Mouse (Mus musculus) CH12.LX (cell line): ENCODE data around the gene Pilra. TPM values are rescaled to one million over a fixed set of nuclear protein-coding genes. Genes with fewer than 3 reads are reported as not detected.

Experiments used
- DNase-seq: peaks from one replicate; pipeline ENCODE4 v3.0.0-alpha.2; 2013; ENCODE audit errors: extremely low read depth
- H3K27ac ChIP-seq: 2 replicates; pipeline ENCODE4 v1.5.1; 2012; ENCODE audit warnings: low read depth, mild to moderate bottlenecking, control low read depth, moderate library complexity; ENCODE audit not compliant: insufficient read depth
- H3K27me3 ChIP-seq: replicated peaks from 2 replicates; pipeline ENCODE3; 2012; ENCODE audit warnings: inconsistent platforms
- H3K36me3 ChIP-seq, 2 experiments: replicated peaks in 1 of 2; 2 replicates each; pipeline versions ENCODE3 to v1.6.1; 2012; ENCODE audit warnings: inconsistent platforms in 1 of 2, low read length in 1 of 2, mild to moderate bottlenecking in 1 of 2, mixed read lengths in 1 of 2, moderate library complexity in 1 of 2; ENCODE audit not compliant: control insufficient read depth in 1 of 2, insufficient read depth in 1 of 2
- H3K4me1 ChIP-seq, 2 experiments: 2 replicates each; pipeline ENCODE4 v1.6.1; 2012; ENCODE audit warnings: inconsistent platforms in 1 of 2, moderate library complexity in 1 of 2; ENCODE audit not compliant: insufficient read depth in 2 of 2, control insufficient read depth in 1 of 2
- H3K4me2 ChIP-seq: 2 replicates; pipeline ENCODE4 v1.6.1; 2012; ENCODE audit warnings: low read depth, mild to moderate bottlenecking, control low read depth; ENCODE audit not compliant: poor library complexity, insufficient read depth, severe bottlenecking
- H3K4me3 ChIP-seq, 3 experiments: fragments of 150-350 bp in 1 of 3; sonication (generic) in 1 of 3; replicated peaks in 1 of 3; 2 replicates each; pipeline versions ENCODE3 to v1.5.1; 2011 to 2012; ENCODE audit warnings: low read depth in 2 of 3, low read length in 2 of 3, mild to moderate bottlenecking in 2 of 3, moderate library complexity in 2 of 3, control low read depth in 1 of 3, improper control_type of control experiment in 1 of 3, inconsistent platforms in 1 of 3, mixed read lengths in 1 of 3; ENCODE audit not compliant: poor library complexity in 1 of 3
- H3K79me2 ChIP-seq: replicated peaks from 2 replicates; pipeline ENCODE4 v1.6.1; 2012; ENCODE audit warnings: mild to moderate bottlenecking, moderate library complexity; ENCODE audit not compliant: control insufficient read depth, poor library complexity, insufficient read depth, severe bottlenecking; ENCODE audit errors: extremely low read depth
- H3K9ac ChIP-seq: 2 replicates; pipeline ENCODE4 v1.6.1; 2012; ENCODE audit warnings: low read depth, mild to moderate bottlenecking, control low read depth, moderate library complexity; ENCODE audit not compliant: insufficient read depth
- H3K9me3 ChIP-seq: replicated peaks from 2 replicates; pipeline ENCODE3; 2012; ENCODE audit warnings: low read length, inconsistent platforms, mixed read lengths
- BHLHE40 ChIP-seq: IDR thresholded peaks from 2 replicates; pipeline ENCODE4 v1.6.1; 2011; ENCODE audit warnings: mild to moderate bottlenecking, low read depth, low read length, improper control_type of control experiment
- CHD1 ChIP-seq: IDR thresholded peaks from 2 replicates; pipeline ENCODE4 v1.6.1; 2012; ENCODE audit warnings: low read depth, low read length, improper control_type of control experiment, inconsistent platforms
- CHD2 ChIP-seq: IDR thresholded peaks from 2 replicates; pipeline ENCODE4 v1.6.1; 2011; ENCODE audit warnings: low read length, improper control_type of control experiment
- CTCF ChIP-seq, 2 experiments: IDR thresholded peaks in 1 of 2; conservative IDR thresholded peaks in 1 of 2; 2 replicates each; pipeline ENCODE4 v1.5.1; 2011 to 2012; ENCODE audit warnings: low read depth in 2 of 2, low read length in 2 of 2, improper control_type of control experiment in 1 of 2, inconsistent platforms in 1 of 2, mild to moderate bottlenecking in 1 of 2, moderate library complexity in 1 of 2
- E2F4 ChIP-seq: IDR thresholded peaks from 2 replicates; pipeline ENCODE4 v1.6.1; 2011; ENCODE audit warnings: low read depth, low read length, improper control_type of control experiment; ENCODE audit not compliant: insufficient replicate concordance
- ELF1 ChIP-seq: IDR thresholded peaks from 2 replicates; pipeline ENCODE4 v1.6.1; 2014; ENCODE audit warnings: low read depth, mild to moderate bottlenecking, inconsistent platforms, low read length, improper control_type of control experiment
- EP300 ChIP-seq: IDR thresholded peaks from 2 replicates; pipeline ENCODE4 v1.6.1; 2011; ENCODE audit warnings: low read length, improper control_type of control experiment
- ETS1 ChIP-seq: conservative IDR thresholded peaks from 2 replicates; pipeline ENCODE4 v1.6.1; 2012; ENCODE audit warnings: low read depth, mild to moderate bottlenecking, inconsistent platforms, low read length, improper control_type of control experiment, moderate library complexity
- GABPA ChIP-seq: IDR thresholded peaks from 2 replicates; pipeline ENCODE4 v1.6.1; 2012; ENCODE audit warnings: low read depth, low read length, improper control_type of control experiment, inconsistent platforms; ENCODE audit not compliant: insufficient replicate concordance
- HCFC1 ChIP-seq: IDR thresholded peaks from 2 replicates; pipeline ENCODE4 v1.6.1; 2012; ENCODE audit warnings: low read depth, mild to moderate bottlenecking, inconsistent platforms, low read length, improper control_type of control experiment
- IRF4 ChIP-seq: IDR thresholded peaks from 2 replicates; pipeline ENCODE4 v1.6.1; 2014; ENCODE audit warnings: low read depth, mild to moderate bottlenecking, inconsistent platforms, low read length, improper control_type of control experiment
- JUN ChIP-seq: IDR thresholded peaks from 2 replicates; pipeline ENCODE4 v1.6.1; 2011; ENCODE audit warnings: low read depth, mild to moderate bottlenecking, low read length, improper control_type of control experiment, moderate library complexity; ENCODE audit not compliant: insufficient read depth
- JUND ChIP-seq: conservative IDR thresholded peaks from 2 replicates; pipeline ENCODE4 v1.6.1; 2011; ENCODE audit warnings: low read depth, low read length, improper control_type of control experiment
- KAT2A ChIP-seq: IDR thresholded peaks from 2 replicates; pipeline ENCODE4 v1.6.1; 2012; ENCODE audit warnings: low read length, improper control_type of control experiment, inconsistent platforms; ENCODE audit not compliant: insufficient replicate concordance
- MAFK ChIP-seq: IDR thresholded peaks from 2 replicates; pipeline ENCODE4 v1.6.1; 2011; ENCODE audit warnings: low read length, improper control_type of control experiment; ENCODE audit not compliant: insufficient replicate concordance
- MAX ChIP-seq: IDR thresholded peaks from 2 replicates; pipeline ENCODE4 v1.6.1; 2011; ENCODE audit warnings: low read length, improper control_type of control experiment
- MAZ ChIP-seq: IDR thresholded peaks from 2 replicates; pipeline ENCODE4 v1.6.1; 2012; ENCODE audit warnings: low read depth, mild to moderate bottlenecking, inconsistent platforms, low read length, improper control_type of control experiment, moderate library complexity
- MEF2A ChIP-seq: IDR thresholded peaks from 2 replicates; pipeline ENCODE4 v1.6.1; 2014; ENCODE audit warnings: low read depth, mild to moderate bottlenecking, inconsistent platforms, low read length, improper control_type of control experiment, borderline replicate concordance
- MXI1 ChIP-seq: IDR thresholded peaks from 2 replicates; pipeline ENCODE4 v1.6.1; 2011; ENCODE audit warnings: mild to moderate bottlenecking, low read depth, low read length, improper control_type of control experiment
- MYC ChIP-seq: IDR thresholded peaks from 2 replicates; pipeline ENCODE4 v1.6.1; 2011; ENCODE audit warnings: low read depth, mild to moderate bottlenecking, improper control_type of control experiment, low read length
- NELFE ChIP-seq: IDR thresholded peaks from 2 replicates; pipeline ENCODE4 v1.6.1; 2011; ENCODE audit warnings: low read depth, low read length, improper control_type of control experiment
- NRF1 ChIP-seq: IDR thresholded peaks from 2 replicates; pipeline ENCODE4 v1.6.1; 2014; ENCODE audit warnings: low read depth, mild to moderate bottlenecking, inconsistent platforms, low read length, improper control_type of control experiment, moderate library complexity
- PAX5 ChIP-seq: IDR thresholded peaks from 2 replicates; pipeline ENCODE4 v1.6.1; 2012; ENCODE audit warnings: low read length, inconsistent platforms, mixed read lengths
- POLR2A ChIP-seq: IDR thresholded peaks from 2 replicates; pipeline ENCODE4 v1.6.1; 2011; ENCODE audit warnings: low read depth, mild to moderate bottlenecking, improper control_type of control experiment, low read length
- POLR2AphosphoS2 ChIP-seq: IDR thresholded peaks from 2 replicates; pipeline ENCODE4 v1.6.1; 2011; ENCODE audit warnings: low read depth, low read length, improper control_type of control experiment
- RAD21 ChIP-seq: IDR thresholded peaks from 2 replicates; pipeline ENCODE4 v1.6.1; 2011; ENCODE audit warnings: low read depth, mild to moderate bottlenecking, low read length, improper control_type of control experiment, moderate library complexity
- RCOR1 ChIP-seq: conservative IDR thresholded peaks from 2 replicates; pipeline ENCODE4 v1.6.1; 2012; ENCODE audit warnings: low read depth, mild to moderate bottlenecking, inconsistent platforms, low read length, improper control_type of control experiment
- SIN3A ChIP-seq: IDR thresholded peaks from 2 replicates; pipeline ENCODE4 v1.6.1; 2012; ENCODE audit warnings: low read length, improper control_type of control experiment, inconsistent platforms
- SMC3 ChIP-seq: IDR thresholded peaks from 2 replicates; pipeline ENCODE4 v1.6.1; 2011; ENCODE audit warnings: low read depth, low read length, improper control_type of control experiment
- TBP ChIP-seq: conservative IDR thresholded peaks from 2 replicates; pipeline ENCODE4 v1.6.1; 2011; ENCODE audit warnings: low read depth, low read length, improper control_type of control experiment
- TCF12 ChIP-seq: IDR thresholded peaks from 2 replicates; pipeline ENCODE4 v1.6.1; 2014; ENCODE audit warnings: low read depth, mild to moderate bottlenecking, inconsistent platforms, low read length, improper control_type of control experiment
- UBTF ChIP-seq: IDR thresholded peaks from 2 replicates; pipeline ENCODE4 v1.6.1; 2012; ENCODE audit warnings: low read depth, mild to moderate bottlenecking, inconsistent platforms, low read length, improper control_type of control experiment, moderate library complexity
- USF1 ChIP-seq: IDR thresholded peaks from 2 replicates; pipeline ENCODE4 v1.6.1; 2014; ENCODE audit warnings: low read depth, mild to moderate bottlenecking, inconsistent platforms, low read length, improper control_type of control experiment
- USF2 ChIP-seq: conservative IDR thresholded peaks from 2 replicates; pipeline ENCODE4 v1.6.1; 2011; ENCODE audit warnings: low read depth, low read length, improper control_type of control experiment
- ZC3H11A ChIP-seq: IDR thresholded peaks from 2 replicates; pipeline ENCODE4 v1.6.1; 2012; ENCODE audit warnings: low read depth, mild to moderate bottlenecking, inconsistent platforms, low read length, improper control_type of control experiment
- ZKSCAN1 ChIP-seq: IDR thresholded peaks from 2 replicates; pipeline ENCODE4 v1.6.1; 2012; ENCODE audit warnings: low read depth, inconsistent platforms, low read length, improper control_type of control experiment, borderline replicate concordance
- ZMIZ1 ChIP-seq: IDR thresholded peaks from 2 replicates; pipeline ENCODE4 v1.6.1; 2012; ENCODE audit warnings: low read depth, mild to moderate bottlenecking, inconsistent platforms, low read length, improper control_type of control experiment
- ZNF384 ChIP-seq: IDR thresholded peaks from 2 replicates; pipeline ENCODE4 v1.6.1; 2012; ENCODE audit warnings: low read depth, low read length, improper control_type of control experiment, inconsistent platforms
- dilution Hi-C: fragments of 300-500 bp; cut with MboI; formaldehyde crosslinking; loops from 2 replicates; pipeline ENCODE4 v1.14.3; 2020; ENCODE audit warnings: low sequenced_read_pairs; ENCODE audit not compliant: extremely low pct_unique_long_range_greater_than_20kb, extremely low pct_ligation_motif_present
- in situ Hi-C: fragments of 300-500 bp; cut with MboI; formaldehyde crosslinking; loops from 3 replicates; pipeline ENCODE4 v1.14.3; 2019; ENCODE audit warnings: low sequenced_read_pairs, low pct_ligation_motif_present, low pct_unique_long_range_greater_than_20kb, mixed read lengths
- polyA plus RNA-seq: library from polyadenylated mRNA; unstranded; fragments of >175 nt; gene quantifications from 2 replicates; pipeline ENCODE4 v1.2.1, GENCODE M21; 2012; ENCODE audit warnings: low read depth; ENCODE audit not compliant: insufficient read length
- total RNA-seq, 2 experiments: library from RNA; depleted of rRNA; stranded (reverse); fragments of 300-350 nt in 1 of 2; fragments of >200 nt in 1 of 2; gene quantifications; 2 replicates each; pipeline ENCODE4 v1.2.3; 2012 to 2014

Gene Pilra
- total and polyA plus RNA-seq, 3 experiments, result 0.08 to 0.66 TPM; not detected in 1

DNA sequence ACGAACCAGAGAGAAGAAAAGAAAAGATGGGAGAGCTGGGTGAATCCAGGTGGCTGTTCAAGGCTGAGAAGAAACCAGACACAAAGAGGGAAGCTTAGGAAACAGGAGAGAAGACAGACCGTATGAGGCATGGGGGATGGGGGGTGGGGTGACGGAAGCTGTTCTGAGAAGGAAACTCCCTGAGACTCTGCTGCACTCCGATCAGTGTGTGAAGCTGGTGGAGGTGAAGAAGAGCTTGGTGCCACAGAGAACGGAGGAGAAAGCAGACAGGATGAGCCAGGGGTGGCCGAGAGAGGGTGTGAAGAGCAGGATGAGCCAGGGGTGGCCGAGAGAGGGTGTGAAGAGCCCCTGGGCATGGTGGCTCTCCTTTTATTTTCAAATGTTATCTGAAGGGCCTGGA lies 9.7 kb downstream of the Pilra start:
- no peak overlapping the region; the same call in 1 of the 2 replicates for H3K9ac ChIP-seq
- H3K27ac ChIP-seq, result peak overlapping the region; percentile 84; the same call in 1 of the 2 replicates
- peak overlapping the region in 1 of 3 experiments; percentile 31 for H3K4me3 ChIP-seq
- peaks cover 33 to 88% of the 10 kb centered on the region in 2 experiments for H3K4me1 ChIP-seq
- no peaks in the 10 kb centered on the region for H3K36me3 ChIP-seq
- no peaks in the 10 kb centered on the region for H3K9me3 ChIP-seq
- H3K79me2 ChIP-seq, result no peaks in the 10 kb centered on the region
- in situ Hi-C loops (no loop called here), dilution Hi-C loops (no loop called here)
- H3K4me2 ChIP-seq, result peak overlapping the region; percentile 26
- TF ChIP-seq NRF1 (no peak), JUN (no peak), SIN3A (0 out of 2 replicates have a peak, but pooled peaks have one; percentile 21), ELF1 (peak; percentile 20; the same call in 1 of the 2 replicates), USF2 (no peak), HCFC1 (no peak), KAT2A (no peak), ZMIZ1 (no peak), POLR2AphosphoS2 (no peak), MYC (no peak), ETS1 (0 out of 2 replicates have a peak, but pooled peaks have one; percentile 8), USF1 (no peak), MAX (no peak), NELFE (no peak), RCOR1 (no peak), MXI1 (peak; percentile 93), UBTF (no peak), GABPA (no peak), MEF2A (0 out of 2 replicates have a peak, but pooled peaks have one; percentile 30), BHLHE40 (no peak), MAZ (no peak), CHD1 (no peak), MAFK (no peak), TCF12 (no peak), ZC3H11A (no peak), EP300 (no peak), POLR2A (peak; percentile 61), SMC3 (no peak), IRF4 (0 out of 2 replicates have a peak, but pooled peaks have one; percentile 18), ZKSCAN1 (no peak), CHD2 (peak; percentile 80), PAX5 (no peak), CTCF (conservative IDR thresholded peaks at IDR 0.05 in 1 of 2, IDR thresholded peaks at IDR 0.05 in 1 of 2; ENCODE audit: low read depth in 2 of 2, low read length in 2 of 2) (no peak), E2F4 (no peak), ZNF384 (no peak), RAD21 (no peak; the same call in 1 of the 2 replicates), JUND (no peak), TBP (no peak)
- DNase-seq, result peak; percentile 67
- H3K27me3 ChIP-seq, result no peaks in the 10 kb centered on the region
